Comparison of ENCODE assay signal across 13 mouse cellular contexts in the genomic region with DNA sequence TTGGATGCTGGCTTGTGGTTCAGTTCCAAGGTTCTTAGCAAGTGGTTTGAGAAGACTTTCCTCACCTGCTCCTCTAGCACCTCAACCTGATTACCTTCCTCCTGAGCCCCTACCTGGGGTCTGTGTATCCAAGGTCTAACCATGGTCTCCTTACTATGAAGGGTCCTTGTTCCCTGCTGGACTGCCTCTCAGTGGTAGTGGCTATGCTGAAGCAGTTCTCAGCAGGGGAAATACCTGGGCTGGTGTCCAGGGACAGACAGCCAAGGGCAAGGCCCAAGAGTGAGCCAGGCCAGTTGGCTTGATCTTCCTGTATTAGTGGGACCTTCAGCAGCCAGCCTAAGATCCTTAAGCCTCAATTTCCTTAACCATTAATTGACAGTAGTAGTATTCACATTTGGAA.
DNase-seq lines count a peak whose midpoint lies in the region; ATAC-seq lines count a peak whose summit lies in the region.
"Had no signal": no experiment of that assay in that cellular context is flagged by ENCODE, and none has a peak within 500 bp of the region (broad histone marks: within the 10 kb centered on the region; RNA-seq: fewer than 3 reads in every experiment).

No protein-coding gene starts in this region.

- H3K27ac ChIP-seq in midbrain, embryonic 16.5 days (ENCODE audit: low read length), result no peak overlapping the region
- H3K27ac ChIP-seq: embryonic facial prominence, embryonic 13.5 days; kidney, postnatal 0 days; liver, embryonic 14.5 days had no signal

- no peak overlapping the region for H3K4me3 ChIP-seq in midbrain, embryonic 16.5 days (ENCODE audit: low read depth, low read length)
- H3K4me3 ChIP-seq: embryonic facial prominence, embryonic 13.5 days had no signal

- H3K4me2 ChIP-seq in midbrain, embryonic 16.5 days (ENCODE audit: low read length), result no peak overlapping the region
- H3K4me2 ChIP-seq: embryonic facial prominence, embryonic 13.5 days had no signal

- no peak overlapping the region for H3K9ac ChIP-seq in midbrain, embryonic 16.5 days (ENCODE audit: low read depth, low read length)
- H3K9ac ChIP-seq: embryonic facial prominence, embryonic 13.5 days; liver, embryonic 14.5 days had no signal

- no peaks in the 10 kb centered on the region for H3K27me3 ChIP-seq in midbrain, embryonic 16.5 days (ENCODE audit: control insufficient read depth, insufficient read depth, low read depth, low read length)
- H3K27me3 ChIP-seq: CH12.LX; embryonic facial prominence, embryonic 13.5 days had no signal

- peak; percentile 26 to 32 for DNase-seq in layer of hippocampus, postnatal 10 days (ENCODE audit: low spot score in 2 of 2)
- no peak for DNase-seq in layer of hippocampus, adult 8-10 months (ENCODE audit: low spot score in 2 of 2)
- DNase-seq in cerebellum, adult 18-20 months, result peak; percentile 44 to 54
- DNase-seq in gonadal fat pad, adult 2 months (ENCODE audit: low read depth), result peak; percentile 28
- peak; percentile 70 for DNase-seq in lung, postnatal 14 days
- no peak for DNase-seq in right cerebral cortex, adult 18-20 months
- DNase-seq: thymus, adult 2 months had no signal

- H3K9me3 ChIP-seq in midbrain, embryonic 16.5 days (replicated peaks; ENCODE audit: control insufficient read depth, low read length, poor library complexity, severe bottlenecking), result no peaks in the 10 kb centered on the region
- H3K9me3 ChIP-seq: embryonic facial prominence, embryonic 13.5 days had no signal

- no peak for ATAC-seq in granulocyte monocyte progenitor cell, adult 5-6 weeks (replicated peaks; ENCODE audit: poor library complexity, severe bottlenecking)
- no peak for ATAC-seq in midbrain, embryonic 16.5 days

- no peaks in the 10 kb centered on the region for H3K4me1 ChIP-seq in midbrain, embryonic 16.5 days (ENCODE audit: control insufficient read depth, insufficient read depth, low read length)
- H3K4me1 ChIP-seq: embryonic facial prominence, embryonic 13.5 days had no signal

- H3K36me3 ChIP-seq in midbrain, embryonic 16.5 days (ENCODE audit: control insufficient read depth, insufficient read depth, low read length), result no peaks in the 10 kb centered on the region
- H3K36me3 ChIP-seq: embryonic facial prominence, embryonic 13.5 days had no signal

Comparison
In these comparisons a context has a peak if more than half of its experiments do, and no peak if none do; other contexts are left out.
1. DNase-seq: peak in layer of hippocampus, postnatal 10 days (2 of 2), cerebellum, adult 18-20 months (2 of 2), gonadal fat pad, adult 2 months (single experiment) and lung, postnatal 14 days (single experiment); none in layer of hippocampus, adult 8-10 months (0 of 2) and right cerebral cortex, adult 18-20 months (single experiment).